Mouse (Mus musculus) lung, postnatal 10 days (tissue): Measurements from ENCODE around the gene Ccdc157.
"Not testable (repeated sequence)": the region's sequence is repeated elsewhere in the genome, so short reads cannot be mapped to it uniquely, and the experiment has no call there.

ENCODE experiments used
- DNase-seq: peaks from one replicate; pipeline ENCODE4 v3.0.0; 2021

Gene Ccdc157

GRCm38 (mm10) chr11:4177716-4178115, 17.6 kb upstream of the Ccdc157 start:
- no peak for DNase-seq

DNA sequence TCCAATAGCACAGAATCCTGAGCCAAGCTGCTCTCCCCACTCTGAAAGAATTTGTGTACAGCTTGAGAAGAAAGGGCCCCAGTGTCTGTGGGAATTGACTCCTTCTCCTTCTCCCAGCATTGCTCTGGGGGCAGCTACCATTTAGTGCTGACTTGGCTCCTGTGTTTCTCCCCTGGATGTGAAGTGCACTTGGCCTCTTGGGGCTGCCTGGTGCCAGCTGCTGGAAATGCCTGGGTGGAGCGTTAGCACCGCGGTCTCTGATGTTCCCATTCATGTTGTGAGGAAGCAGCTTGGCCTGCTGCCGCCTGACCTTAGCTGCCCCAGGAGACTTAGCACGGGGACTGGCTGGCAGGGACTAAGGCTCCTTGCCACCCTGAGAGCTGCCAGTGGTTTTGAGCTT, 14.5 kb upstream of the Ccdc157 start:
- DNase-seq: no peak

DNA sequence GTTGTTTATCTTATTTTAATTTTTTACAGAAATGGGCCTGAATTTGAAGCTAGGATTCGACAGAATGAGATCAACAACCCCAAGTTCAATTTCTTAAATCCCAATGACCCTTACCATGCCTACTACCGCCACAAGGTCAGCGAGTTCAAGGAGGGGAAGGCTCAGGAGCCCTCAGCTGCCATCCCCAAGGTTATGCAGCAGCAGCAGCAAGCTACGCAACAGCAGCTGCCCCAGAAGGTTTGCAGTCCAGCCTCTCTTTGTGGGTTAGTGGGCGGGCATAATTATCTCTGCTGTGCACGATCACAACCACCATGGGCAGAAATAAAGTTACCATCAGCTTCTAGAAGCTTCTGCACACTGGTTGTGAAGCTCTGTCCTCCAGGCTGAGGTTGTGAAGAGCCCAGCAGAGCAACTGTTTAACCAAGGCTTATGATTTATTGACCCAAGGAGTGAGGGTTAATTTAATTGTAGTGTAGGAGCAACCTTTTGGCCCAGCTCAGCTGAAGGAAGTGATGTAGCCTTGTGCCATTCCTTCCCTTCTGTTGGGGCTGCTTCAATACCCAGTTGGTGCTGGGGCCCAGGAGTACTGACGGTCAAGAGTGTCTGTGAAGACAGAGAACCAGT, 6.5 kb upstream of the Ccdc157 start:
- DNase-seq: no peak

- no peak for DNase-seq
These were observed 4.6 kb upstream of the Ccdc157 start for GRCm38 (mm10) chr11:4164701-4165100.

- no peak for DNase-seq
These were observed 826 bp upstream of the Ccdc157 start for GRCm38 (mm10) chr11:4160758-4161480.

GRCm38 (mm10) chr11:4158676-4159075, 1.4 kb downstream of the Ccdc157 start:
- no peak for DNase-seq

DNA sequence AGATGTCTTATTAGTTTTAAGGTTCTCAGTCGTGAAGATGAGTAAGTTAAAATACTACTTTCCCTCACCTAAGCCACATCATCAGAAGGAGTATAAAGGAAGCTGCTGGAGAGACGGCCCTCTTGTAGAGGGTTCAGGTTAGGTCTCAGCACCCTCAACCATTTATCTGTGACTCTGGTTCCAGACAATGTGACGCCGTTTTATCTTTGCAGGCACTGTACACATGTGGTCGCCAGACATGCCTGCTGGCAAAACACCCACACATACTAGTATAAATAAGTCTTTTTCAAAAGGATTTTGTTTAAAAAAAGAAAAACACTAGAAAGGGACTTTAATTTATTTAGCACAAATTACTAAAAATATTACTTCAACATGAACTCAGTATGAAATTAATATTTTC, 4.5 kb downstream of the Ccdc157 start:
- DNase-seq: no peak

DNA sequence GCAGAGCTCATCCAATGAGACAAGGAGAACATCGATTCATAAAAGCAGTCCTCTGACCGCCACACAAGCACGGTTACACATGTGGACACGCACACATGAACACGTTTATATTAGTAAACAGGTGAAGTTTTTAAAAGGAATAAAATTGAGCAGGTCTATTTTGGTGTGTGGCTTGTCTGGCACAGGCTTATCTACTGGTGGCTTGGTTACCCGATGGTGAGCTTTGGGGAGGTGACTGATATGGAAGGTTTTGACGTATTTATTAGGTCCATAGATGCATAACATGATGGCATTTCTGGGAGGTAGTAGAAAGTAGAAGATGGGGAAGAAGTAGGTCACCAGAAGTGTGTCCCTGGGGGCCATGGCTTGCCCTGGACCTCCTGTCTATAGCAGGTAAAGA, 6.4 kb downstream of the Ccdc157 start:
- no peak for DNase-seq

DNA sequence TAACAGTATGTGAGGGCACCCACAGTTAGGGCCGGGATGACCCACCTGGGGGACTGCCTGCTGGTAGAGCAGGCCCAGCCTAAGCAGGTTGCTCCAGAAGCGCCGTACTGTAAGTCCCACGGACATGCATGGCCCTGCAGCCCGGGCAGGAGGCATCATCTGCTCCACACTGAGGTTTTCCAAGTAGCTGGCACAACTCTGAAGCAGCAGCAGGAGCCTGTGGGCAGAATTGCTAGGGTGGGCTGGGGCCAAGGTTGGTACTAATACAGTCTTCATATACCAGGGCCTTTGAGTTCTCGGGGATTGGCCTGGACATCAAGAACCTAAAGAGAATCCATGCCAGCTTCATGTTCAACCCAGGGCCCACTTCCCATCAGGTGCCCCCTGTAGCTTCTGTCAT, 10.2 kb downstream of the Ccdc157 start:
- no peak for DNase-seq

DNA sequence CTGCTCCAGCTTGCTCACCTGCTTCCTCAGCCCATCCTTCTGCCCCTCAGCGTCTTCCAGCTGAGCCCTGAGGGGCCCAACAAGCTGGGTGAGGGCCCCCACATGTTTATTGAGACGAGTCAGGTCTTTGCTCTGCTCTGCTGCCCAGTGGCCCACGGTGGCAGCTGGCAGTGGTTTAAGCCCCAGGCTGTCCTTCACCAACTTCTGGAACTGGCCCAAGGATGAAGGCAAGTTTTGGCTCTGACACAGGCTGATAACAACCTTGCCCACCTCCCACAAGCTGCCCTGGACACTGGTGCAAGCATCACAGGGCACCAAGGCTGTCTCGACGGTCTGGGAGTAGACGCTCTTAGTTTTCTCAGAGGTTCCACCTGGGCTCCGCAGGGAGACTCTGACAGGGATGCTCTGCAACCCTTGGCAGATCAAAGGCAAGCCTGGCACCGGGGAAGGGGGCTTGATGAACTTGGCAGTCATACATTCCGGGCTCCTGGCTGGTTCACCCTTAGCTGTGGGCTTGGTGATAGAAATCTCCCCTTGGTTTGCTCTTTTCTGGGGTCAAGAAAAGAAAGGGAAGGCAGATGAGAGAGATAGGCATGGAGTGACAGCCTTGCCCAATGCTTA, 11.4 kb downstream of the Ccdc157 start:
- no peak for DNase-seq

DNA sequence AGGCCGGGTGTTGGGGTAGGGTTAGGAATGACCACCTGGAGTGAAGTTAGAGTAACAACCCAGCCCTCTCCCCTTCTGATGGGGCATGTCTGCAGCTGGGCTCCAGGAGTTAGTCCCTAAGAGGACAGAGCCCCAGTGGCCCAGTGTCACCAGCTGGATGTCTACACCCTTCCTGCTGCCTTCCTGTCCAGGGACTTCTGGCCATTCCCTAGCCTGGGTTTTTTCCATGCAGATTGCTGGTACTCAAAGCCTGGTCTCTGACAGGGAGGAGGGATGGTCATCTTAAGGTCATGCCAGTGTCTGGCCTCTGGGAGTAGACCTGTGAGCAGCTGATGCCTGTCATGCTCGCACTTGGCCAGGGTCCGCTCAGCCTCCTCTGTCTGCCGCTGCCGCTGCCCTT, 12.0 kb downstream of the Ccdc157 start:
- peak; percentile 22 for DNase-seq

DNA sequence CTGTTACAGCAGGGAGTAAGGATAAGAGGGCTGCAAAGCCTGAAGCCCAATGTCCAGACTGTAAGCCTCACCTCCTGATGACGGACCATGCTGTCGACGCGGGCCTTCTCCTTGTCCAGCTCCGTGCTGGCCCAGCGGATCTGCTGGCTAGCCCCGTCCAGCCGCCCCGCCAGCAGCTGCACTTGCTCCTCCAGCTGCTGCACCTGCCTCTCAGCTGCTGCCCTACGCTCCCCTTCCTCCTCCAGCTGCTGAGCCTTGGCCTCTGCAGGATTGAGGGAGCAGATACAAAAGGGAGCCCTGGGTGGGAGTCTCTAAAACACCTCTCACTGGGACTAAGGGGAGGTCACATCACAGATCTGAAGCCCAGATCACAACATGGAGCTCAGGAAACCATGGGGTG, 13.0 kb downstream of the Ccdc157 start:
- DNase-seq: no peak

GRCm38 (mm10) chr11:4146381-4146780, 13.7 kb downstream of the Ccdc157 start:
- DNase-seq: no peak

DNA sequence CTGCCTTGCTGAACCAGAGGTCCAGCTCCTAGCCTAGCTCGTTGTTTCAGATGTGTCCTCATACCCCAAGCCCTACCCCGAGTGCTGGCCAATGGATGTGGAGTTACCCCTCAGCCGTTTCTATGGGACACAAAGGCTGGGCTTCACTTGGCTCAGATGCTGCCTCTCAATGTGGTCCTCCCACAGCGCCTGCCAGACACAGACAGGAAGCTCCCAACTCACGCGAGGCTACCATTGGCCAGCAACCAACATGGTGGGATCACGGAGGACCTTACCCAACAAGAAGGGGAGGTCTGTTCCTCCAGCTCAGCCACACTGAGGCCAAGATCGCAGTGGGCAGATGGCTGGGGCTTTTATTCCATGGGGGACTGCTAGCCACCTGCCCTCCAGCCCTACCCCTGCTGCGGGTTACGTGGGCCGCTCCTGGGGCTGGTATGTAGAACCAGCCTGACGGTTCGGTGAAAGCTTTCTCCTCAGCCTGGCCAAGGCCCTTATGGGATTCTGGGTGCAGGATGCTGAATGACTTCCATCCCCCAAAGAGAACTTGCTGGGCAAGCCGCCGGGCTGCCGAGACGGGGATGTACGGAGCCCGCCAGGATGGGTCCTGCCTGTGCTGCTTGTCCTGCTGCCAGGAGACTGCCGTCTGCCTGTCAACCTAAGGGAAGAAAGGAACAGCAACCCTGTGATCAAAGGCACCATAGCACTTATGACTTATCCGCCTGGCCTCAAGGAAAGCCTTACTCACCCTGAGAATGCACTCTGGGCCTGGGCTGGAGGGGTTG, 16.6 kb downstream of the Ccdc157 start:
- DNase-seq: no peak

DNA sequence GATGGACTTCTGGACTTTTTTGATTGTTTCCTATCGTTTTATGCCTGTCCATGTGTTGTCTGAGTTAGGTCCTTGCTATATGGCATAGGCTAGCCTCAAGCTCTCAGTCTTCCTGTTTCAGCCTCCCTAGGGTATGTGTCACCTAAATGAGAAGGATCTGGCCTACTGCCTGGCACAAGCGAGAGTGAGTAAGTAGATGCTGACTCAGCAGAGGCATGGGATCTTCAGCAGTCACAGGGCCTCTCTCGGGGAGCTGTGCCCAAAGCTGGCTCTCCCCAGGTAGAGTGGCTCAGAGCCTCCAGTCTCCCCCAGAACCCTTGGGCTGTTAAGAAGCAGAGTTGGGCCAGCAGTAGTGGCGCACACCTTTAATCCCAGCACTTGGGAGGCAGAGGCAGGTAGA, 17.7 kb downstream of the Ccdc157 start:
- DNase-seq: no peak

DNA sequence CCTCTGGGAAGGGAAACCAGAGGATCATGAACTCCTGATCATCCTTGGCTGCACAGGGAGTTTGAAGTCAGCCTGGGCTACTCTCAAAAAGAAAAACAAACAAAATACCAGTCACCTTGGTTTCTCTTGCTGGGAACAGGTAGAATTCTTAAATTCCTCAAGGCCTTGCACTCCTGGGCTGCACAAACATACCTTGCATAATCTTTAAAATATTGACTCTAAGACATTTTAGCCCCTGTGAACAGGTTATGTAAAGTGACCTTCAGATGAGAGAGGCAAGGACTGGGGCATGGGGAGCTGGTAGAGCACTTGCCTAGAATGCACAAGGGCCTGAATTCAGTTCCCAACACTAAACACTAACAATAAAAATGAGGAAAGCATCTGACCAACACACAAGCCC, 18.6 kb downstream of the Ccdc157 start:
- DNase-seq: no peak

GRCm38 (mm10) chr11:4138964-4139363, 21.1 kb downstream of the Ccdc157 start:
- DNase-seq: no peak

DNA sequence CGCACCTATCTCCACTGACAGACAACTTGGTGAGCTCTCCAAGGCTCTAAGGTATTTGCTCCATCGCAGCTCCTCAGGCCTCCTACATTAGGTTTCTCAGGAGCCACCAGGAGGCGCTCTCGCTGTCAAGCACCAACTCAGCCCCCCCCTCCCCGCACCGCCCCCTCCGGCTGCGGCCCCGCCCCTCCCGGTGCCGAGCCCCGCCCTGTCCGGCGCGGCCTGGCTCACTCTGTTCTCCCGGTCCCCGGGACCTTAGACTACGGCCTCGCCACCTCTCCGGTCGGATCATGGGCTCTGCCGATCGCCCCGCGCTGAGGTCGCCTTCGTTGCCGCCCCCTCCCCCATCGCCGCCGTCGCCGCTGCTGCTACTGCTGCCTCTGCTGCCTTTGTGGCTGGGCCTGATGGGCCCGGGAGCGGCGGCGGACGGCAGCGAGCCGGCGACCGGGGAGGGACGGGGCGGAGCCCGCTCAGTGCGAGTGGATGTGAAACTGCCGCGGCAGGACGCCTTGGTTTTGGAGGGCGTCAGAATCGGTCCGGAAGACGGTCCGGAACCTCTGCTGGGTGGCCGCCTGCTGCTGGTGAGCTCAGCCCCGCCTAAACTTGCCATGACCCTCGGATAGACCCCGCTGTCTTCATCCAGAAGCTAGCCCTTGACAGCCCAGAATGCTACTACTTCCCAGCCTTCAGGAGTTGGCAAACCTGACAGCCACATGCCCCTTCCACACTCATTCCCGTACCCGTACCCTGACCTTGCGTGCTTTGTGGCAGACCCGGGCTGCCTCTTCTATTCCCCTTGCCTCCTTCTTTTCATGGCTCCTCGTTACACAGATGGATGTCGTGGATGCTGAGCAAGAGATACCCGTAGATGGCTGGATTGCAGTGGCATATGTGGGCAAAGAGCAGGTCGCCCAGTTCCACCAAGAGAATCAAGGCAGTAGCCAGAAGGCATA, 24.8 kb downstream of the Ccdc157 start, which contains the start of gene Rnf215:
Rnf215 (plus strand) TSS at position 217 of the 950 bp plus-strand sequence.
- DNase-seq: peak; percentile 90

DNA sequence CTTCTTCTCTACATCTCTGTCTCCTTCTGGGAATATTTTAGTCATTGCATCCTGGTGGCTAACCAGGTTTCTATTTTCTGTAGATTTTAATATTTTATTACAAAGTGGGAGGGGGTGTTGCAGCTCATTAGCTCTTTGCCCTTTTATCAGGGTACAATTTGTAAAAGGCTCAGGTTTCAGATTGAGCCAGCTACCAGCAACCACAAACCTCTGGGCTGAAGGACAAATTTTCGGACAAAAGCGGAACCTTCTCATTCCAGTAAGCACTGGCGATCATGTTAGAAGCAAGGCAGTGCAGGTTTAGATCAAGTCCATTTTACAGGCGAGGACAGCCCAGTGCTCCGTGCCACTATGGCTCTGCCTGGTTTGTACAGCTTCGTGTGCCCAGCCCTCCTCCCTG, 25.7 kb downstream of the Ccdc157 start:
- DNase-seq: no peak

GRCm38 (mm10) chr11:4133450-4133849, 26.6 kb downstream of the Ccdc157 start:
- DNase-seq: peak; percentile 33

DNA sequence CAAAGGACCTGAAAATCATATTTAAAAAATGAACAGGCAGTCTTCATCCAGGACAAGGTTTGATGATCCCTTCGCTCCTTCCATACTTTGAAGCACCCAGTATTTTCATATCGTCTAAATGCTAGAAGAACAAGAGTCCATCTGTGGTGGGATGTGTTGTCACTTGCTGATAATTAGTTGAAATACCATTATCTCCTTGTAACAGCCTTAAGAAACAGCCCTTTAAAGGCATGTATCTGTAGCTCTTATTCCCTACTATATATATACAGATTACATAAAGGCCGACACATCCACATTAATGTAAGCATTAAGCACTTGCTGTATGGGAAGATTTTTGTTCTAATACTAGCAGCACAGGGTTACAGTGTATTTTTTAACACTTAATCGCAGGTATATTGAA, 31.6 kb downstream of the Ccdc157 start:
- DNase-seq: not testable (repeated sequence)

DNA sequence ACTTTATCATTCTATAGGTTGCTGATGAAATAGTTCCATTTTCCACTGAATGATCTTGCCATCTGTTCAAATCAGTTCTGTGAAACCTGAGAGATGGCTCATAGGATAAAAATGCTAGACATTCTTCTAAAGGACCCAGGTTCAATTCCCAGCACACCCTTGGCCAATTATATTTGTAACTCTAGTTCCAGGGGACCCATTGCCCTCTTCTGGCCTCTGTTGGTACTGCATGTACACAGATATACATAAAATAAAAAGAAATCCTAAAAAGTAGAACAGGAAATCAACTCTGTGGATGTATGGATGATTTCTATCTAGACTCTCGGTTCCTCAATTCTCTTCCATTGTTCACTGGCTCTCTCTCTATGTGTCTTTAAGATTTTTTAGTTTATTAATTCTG, 33.0 kb downstream of the Ccdc157 start:
- no peak for DNase-seq
